Mouse (Mus musculus): ENCODE results near the gene Cyp2u1.
"Not testable (repeated sequence)": the region's sequence is repeated elsewhere in the genome, so short reads cannot be mapped to it uniquely, and the experiment has no call there.

Gene Cyp2u1
- long read RNA-seq, experiment 1, full-length matches to known transcripts: 1 of 4 reads
- long read RNA-seq, experiment 1, partial matches to known transcripts: 0 of 4 reads
- long read RNA-seq, experiment 1, other reads (novel, unspliced or antisense): 3 of 4 reads
- long read RNA-seq, experiment 2, partial matches to known transcripts: 0 of 1 reads
- long read RNA-seq, experiment 2, other reads (novel, unspliced or antisense): 1 of 1 reads

DNA sequence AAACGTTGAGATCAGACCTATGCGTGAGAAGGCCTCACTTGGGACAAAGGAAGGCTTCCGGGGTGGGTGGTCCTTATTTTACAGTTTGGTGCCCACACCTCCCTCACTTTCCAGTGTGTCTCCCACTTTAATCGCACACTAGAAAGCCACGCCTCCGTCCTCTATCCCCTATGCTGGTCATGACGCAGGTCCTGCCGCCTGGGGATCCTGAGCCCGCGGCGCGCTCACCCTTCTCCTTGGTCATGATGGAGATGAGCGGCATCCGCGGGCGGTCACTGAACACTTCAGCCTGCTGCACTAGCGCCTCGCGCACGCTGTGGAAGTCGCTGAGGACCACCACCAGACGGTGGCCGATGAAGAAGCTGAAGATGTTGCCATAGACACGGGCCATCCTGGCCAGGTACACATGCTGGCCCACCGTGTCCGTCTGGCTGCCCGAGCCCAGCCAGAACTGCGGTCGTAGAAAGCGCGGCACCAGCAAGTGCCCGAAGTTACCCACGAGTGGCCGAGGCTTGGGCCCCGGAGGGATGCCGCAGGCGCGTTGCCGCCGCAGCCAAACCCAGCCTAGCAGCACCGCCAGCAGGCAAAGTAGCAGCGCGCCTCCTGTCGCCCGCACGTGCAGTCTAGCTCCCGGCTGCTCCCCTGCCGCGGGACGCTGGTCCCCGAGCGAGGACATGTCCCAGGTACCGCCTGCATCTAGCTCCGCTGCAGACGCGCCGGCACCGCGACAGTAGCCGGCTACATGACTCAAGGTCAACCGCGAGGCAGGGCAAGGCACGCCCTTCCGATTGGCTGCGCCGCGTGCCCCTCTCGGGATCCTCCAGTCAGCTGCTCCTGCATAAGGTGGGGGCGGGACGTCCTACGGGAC is at the start of gene Cyp2u1:
TSS of gene Cyp2u1 (minus strand) at position 776 of the 868 bp plus-strand sequence.
- intact Hi-C loops (cut with DNase I): no loop called here

DNA sequence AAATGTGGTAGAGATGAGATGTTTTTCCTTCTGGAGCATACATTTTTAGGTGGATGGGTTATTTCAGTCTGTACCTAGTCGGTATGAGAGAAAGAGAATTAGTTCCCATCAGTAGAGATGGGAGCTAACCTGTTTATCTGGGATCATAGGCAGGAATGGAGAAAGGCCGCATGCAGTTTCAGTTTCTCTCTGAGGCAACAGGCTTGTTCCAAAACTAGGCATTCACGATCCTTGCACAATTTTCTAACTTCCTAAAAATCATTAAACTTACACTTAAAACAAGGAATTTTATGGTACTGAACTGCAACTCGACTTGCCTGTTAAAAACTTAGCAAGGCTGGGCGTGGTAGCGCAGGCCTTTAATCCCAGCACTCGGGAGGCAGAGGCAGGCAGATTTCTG is 47.5 kb upstream of the Cyp2u1 start:
- intact Hi-C loops (cut with DNase I): no loop called here

DNA sequence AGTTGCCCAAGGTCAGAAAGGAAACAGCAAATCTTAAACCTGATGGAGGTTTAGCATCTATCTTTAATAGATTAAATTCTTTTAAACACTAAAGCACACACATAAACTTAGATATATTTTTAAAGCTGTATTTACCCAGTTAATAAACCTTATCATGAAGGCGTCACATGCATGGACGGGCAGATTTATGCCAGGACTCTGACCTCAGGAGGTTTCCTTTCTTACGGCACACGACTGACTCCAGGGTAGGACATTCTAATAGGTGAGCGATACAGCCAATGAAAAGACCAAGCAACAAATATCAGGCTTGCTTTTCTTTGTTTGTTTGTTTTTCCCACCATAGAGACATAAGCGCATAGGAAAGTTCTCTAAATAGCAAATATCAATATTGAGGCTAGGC is 46.0 kb upstream of the Cyp2u1 start:
- intact Hi-C loops (cut with DNase I): loop anchor here (5.0 kb wide), 1 partner anchor 173 kb away; no protein-coding TSS in a partner anchor

DNA sequence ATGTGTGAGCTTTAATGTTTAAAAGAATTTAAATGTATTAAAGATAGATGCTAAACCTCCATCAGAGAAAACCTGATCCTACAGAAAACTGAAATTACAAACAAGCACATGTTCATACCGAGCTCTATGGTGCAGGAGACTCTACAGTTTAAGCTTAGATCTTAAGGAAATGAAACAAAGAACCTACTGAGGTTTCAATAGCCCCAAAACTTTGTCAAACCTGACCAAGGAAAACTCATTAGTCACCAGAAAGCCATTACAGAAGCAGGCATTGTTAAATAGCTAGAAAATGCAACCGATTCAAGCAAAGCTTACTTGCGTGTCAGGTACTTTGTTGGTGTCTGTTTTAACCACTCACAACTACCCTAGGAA is 45.5 kb upstream of the Cyp2u1 start:
- intact Hi-C loops (cut with DNase I): loop anchor here (5.0 kb wide), 1 partner anchor 174 kb away; no protein-coding TSS in a partner anchor

DNA sequence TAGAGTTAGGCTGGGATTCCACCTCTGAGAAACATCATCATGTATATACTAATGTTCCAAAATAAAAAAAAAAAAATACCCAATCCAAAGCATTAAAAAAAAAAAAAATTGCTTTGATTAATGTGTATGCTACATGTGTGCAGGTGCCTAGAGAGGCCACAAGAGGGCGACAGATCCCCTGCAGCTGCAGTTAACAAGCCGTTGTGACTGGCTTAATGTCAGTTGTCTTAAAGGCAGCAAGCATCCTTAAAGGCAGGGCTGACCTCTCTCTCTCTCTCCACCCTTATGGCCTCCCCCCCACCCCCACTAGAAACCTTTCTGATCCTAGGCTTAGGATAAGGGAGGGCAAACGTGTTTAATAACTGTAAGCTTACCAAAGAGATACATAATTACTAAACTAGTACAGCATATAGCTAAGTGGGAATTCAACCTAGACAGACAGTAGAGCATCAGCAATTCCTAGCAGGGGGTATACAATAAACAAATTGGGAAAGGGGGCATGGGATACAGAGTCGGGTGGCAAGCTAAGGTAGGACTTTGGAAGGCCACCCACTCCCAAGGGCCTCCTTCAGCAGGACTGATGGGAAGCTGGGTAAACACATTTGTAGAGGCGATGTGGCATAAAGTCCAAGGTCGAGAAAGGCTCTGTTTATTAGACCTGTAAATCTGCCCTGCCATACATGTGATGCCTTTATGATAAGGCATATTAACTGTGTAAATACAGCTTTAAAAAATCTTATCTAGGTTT is 45.0 kb upstream of the Cyp2u1 start:
- intact Hi-C loops (cut with DNase I): loop anchor here (5.0 kb wide), 1 partner anchor 174 kb away; no protein-coding TSS in a partner anchor

DNA sequence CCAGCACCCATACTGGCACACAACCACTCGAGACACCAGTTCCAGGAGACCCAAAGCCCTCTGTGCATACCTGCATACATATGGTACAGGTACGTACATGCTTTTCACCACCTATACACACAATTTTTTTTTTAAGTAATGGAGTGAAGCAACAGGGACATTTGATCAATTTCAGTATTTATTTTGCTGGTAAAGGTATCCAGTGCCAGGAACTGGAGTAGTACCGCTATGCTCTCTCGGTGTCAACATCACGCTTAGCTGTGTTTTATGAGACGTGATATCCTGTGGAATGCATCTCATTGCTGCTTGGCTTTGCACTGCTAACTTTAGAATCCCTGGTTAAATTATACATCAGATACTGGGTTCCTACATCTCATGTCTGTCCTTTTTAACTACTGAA is 42.9 kb upstream of the Cyp2u1 start:
- intact Hi-C loops (cut with DNase I): loop anchor here (5.0 kb wide), 1 partner anchor 176 kb away; no protein-coding TSS in a partner anchor

DNA sequence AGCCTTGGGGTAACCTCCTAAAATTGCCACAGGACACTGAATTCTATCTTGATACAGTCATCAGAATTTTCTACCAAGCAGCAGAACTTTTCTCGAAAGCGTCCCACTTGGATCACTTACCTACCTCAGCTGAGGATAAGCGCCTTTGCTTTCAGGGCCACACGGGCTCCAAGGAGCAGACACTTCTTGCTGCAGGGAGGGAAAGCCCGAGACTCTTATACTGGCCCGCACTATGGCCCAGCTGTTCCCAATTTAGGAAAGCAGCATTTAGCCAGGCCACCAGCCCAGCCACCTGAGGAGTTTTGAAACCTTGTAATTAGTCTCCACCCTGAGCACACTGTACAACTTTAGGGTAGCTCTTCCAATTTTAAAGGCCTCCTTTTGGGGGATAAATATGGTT is 40.3 kb upstream of the Cyp2u1 start:
- intact Hi-C loops (cut with DNase I): no loop called here

DNA sequence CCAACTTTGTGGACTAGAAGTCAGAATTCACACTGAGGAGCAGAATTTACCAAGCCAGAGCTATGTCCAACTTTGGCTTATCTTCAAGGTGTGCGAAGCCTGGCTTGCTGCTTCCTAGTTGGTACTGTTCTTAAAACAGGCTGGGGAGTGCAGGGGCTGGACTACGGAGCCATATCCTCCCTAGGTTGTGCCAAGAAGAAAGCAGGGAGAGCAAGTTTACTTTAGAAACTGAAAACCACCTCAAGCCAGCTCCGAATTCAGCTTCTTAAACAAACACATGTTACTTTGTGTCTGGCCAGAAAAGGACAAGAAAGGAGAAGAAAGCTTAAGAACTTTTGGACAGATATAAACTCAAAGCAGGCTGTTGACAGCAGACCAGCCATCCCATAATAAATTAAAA is 37.9 kb upstream of the Cyp2u1 start:
- intact Hi-C loops (cut with DNase I): no loop called here

DNA sequence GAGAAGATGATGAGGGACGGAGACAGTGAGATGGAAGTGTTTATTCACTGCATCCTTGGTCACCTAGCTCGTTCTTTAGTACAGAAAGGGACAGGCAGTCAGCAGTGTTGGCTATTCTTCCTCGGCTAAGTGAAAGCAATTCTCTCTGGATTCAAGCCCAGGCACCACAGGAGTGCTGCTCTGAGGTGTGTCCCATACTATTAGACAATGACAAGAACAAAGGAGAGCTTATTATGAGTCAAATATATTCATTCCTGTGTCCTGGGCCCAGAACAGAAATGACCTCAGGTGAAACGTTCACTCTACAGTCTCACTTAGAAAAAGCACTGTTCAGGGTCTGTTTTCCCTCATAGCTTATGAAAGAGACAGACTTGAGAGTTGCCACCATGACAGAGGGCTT is 36.3 kb upstream of the Cyp2u1 start:
- intact Hi-C loops (cut with DNase I): no loop called here

DNA sequence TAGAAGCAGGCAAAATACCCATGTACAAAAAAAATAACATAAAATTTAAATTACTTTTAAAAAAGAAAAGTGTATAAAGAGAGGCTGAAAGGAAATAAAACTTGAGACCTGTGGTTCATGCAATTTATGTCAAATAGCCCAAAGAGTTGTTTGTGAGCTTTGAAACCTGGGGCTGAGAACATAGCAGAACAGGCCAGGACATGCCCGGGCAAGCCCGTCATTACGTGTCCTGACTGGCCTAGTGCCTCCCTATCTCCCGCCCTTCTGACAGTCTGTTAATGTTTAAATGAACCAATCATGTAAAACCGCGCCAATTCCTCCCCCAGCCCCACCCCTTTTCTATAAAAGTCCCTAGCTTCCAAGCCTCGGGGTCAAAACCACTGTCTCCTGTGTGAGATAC is 34.7 kb upstream of the Cyp2u1 start:
- intact Hi-C loops (cut with DNase I): not testable (repeated sequence)

DNA sequence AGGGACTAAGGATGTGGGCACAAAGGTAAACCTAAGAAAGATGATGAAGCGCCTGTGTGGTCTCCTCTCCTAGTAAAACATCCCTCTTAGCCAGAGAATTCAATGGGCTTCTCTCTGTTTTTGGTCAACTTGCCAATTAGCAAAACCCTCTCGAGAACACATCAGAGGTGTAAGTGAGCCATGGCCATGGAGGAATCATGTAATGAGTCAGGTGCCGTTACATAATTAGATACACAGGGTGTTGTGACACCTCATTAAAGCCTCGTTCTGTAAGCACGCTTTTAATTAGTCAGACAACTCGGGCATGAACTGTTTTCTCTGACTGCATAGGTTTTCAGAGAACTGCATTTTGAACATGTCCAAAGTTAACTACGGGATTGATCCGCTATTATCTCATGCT is 33.6 kb upstream of the Cyp2u1 start:
- intact Hi-C loops (cut with DNase I): no loop called here

DNA sequence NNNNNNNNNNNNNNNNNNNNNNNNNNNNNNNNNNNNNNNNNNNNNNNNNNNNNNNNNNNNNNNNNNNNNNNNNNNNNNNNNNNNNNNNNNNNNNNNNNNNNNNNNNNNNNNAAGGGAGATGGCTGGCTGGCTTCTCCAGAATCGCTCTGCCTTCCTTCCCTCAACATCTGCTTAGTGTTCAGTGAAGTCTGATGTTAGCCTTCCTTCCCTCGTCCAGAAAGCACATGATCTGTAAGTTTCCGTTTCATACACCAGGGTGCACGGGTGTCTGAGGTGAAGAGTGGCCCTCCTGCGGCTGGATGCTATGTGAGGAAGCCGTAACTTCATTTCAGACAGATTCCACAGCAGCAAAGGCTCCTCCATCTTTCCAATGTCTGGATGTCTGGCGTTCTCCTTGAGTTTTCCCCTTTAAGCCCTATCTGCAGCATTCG is 32.1 kb upstream of the Cyp2u1 start:
- intact Hi-C loops (cut with DNase I): no loop called here

DNA sequence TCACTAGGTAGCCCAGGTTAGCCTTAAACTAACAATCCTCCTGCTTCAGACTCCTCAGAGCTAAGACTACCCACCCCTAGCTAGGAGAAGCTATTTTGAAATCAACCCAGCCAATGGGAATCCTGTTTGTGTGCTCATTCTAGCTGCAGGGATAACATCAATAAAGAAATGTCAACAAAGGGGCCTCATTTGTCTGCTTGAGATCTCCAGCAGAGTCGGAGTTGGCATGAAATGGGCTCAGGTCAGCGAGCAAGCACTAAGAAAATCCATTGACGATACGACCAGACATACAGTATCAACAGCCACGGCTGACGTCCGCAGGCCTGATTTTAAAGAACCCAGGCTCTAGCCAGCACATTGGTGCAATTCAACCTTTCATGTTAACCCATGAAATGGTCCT is 24.2 kb upstream of the Cyp2u1 start:
- intact Hi-C loops (cut with DNase I): no loop called here

DNA sequence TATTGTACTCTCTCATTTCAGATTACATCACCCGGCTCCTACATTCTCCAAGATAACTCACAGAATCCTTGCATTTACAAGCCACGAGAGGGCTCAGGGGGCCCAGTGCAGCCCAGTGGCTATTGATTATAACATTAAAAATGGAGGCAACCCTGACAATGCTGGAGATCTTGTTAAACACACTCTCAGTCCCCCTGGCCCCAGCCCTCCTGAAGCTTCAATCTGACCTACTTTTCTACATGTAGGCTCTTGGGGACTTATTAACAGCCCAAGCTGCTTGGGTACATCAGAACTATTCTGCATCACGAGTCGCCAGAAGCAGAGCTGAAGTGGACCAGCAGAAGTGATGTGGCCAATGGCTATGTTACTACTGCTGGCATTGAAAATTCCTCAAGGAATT is 23.6 kb upstream of the Cyp2u1 start:
- intact Hi-C loops (cut with DNase I): no loop called here

DNA sequence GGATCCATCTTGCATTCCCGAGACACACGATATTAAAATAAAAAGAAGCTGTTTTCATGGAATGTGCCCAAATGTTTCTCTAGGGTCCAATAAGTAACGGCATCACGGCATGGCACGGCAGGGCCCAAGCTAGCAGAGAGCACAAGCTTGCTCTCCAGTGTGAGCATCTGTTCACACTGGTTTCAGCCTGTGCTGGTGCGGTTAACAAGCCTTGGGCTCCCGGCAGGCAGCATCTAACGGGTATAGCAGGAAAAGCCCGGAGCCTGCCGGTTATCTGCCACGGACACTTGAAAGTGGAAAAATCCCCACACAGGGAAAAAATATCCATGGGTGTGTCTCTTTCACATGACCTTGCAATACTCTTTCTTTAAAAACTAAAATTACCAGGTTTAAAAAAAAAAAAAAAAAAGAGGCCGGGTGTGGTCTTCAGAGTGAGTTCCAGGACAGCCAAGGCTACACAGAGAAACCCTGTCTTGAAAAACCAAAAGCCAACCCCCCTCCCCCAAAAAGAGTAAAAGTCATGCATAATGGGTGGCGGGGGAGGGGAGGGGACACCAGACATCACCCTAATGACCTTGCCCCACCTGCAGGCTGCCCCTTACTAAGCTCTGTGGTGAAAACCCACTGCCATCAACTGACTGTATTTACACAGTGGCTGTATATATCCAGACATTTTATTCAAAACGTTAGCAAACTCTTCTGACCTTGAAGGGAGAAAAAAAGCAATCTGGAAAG is 19.2 kb upstream of the Cyp2u1 start:
- intact Hi-C loops (cut with DNase I): no loop called here

DNA sequence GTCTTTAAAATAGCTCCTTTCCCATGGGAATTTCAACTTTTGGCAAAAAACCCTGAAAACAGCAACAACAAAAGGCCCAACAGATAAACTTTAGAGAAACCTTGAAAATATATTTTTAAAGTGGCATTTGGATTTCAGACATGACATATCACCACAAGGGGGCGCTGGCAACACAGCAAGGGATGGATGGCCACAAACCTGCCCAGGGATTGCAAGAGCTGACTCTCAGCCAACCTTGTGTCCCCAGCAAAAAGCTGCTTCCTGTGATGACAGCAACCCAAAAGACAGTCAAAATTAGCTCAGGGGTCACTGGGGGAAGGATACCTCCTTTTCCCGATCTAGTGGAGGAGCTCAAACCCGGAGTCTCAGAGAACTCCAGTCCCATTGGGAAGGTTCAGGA is 17.2 kb upstream of the Cyp2u1 start:
- intact Hi-C loops (cut with DNase I): loop anchor here (2.0 kb wide), 1 partner anchor 205 kb away; no protein-coding TSS in a partner anchor

DNA sequence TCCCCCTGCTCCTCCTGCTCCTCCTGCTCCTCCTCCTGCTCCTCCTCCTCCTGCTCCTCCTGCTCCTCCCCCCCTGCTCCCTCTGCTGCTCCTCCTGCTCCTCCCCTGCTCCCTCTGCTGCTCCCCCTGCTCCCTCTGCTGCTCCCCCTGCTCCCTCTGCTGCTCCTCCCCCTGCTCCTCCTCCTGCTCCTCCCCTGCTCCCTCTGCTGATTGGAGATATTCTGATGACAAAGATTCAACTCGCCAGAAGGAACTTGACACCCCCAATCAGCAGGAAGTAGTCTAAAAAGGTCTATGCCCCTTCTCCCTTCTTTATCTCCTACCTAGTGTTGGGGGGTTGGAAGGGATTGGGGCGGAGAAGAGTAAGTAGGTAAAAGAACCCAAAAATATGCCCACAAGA is 15.2 kb upstream of the Cyp2u1 start:
- intact Hi-C loops (cut with DNase I): no loop called here

DNA sequence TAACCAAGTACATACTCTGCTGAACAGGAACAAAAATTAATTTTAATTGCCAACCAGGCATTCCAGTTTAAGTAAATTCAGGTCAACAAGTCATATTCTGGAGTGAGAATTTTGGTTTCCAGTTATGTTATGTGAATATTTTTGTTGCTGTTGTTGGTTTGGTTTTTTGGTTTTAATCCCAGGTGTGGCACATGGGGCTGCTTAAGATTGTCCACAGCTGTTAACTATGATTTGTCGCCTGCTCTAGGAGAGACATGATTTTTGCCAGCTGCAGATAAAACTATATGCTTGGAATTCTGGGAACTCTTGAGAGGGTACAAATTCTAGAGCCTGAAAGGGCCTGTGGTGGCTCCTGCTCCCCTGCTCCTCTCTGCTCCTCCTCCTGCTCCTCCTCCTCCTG is 14.1 kb upstream of the Cyp2u1 start:
- intact Hi-C loops (cut with DNase I): no loop called here

DNA sequence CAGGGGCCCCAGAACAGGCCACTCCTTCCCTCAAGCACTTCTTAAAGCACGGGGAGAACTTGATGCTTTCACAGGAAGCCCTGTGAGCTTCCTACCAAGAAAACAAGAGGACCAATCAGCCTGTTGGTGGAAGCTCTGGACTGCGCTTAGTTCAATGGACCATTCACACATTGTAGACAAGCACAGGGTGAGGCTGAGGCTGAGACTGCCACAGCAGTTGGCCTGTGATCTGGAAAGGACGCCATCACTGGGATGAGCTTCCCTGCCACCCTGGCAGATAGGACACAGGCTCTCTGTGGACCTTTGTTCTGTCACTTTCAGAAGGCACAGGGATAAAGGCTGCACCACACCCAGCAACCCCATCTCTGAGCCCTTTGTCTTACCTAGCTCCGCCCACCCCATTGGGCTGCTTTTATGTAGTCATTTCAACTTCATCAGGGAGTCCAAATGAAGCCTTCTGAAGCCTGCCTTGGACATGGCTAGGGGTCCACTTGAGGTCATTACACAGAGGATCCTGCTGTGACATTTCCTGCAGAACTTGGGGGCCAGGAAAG is 13.0 kb upstream of the Cyp2u1 start:
- intact Hi-C loops (cut with DNase I): no loop called here

DNA sequence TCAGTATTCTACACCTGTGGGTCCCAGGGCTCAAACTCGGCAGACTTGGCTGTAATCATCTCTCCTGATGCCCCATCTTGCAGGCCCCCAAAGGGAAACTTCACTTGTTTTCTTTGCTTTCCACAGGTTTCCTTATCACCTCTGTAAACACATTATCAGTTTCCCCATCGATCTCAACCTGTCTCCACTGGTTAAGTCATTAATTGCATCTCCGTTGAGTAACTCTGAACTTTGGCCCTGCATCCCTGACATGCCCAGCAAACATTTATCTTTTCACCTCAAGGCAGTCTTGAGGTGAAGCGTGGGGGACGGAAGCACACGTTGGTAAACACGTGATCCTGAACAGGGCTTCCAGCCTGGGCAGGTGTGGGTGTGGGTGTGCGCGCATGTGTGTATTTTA is 9.3 kb upstream of the Cyp2u1 start:
- intact Hi-C loops (cut with DNase I): no loop called here

DNA sequence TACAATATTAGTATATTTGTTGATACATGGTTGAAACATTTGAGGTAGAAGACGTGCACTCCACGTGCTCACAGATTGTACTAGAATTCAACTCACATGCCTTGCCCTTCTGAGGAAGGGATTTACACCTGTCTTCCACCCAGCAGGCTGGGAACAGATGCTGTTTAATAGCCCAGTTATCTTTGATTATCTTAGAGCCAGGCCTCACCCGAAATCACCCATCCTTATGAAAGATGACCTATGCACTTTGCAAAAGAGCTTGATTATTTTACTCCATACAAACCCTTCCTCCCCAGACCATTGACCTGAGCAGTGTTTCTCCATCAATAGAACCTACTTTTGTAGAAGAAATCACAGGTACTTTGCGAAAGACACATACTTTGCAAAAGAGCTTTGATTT is 7.5 kb upstream of the Cyp2u1 start:
- intact Hi-C loops (cut with DNase I): no loop called here

All from adrenal gland (tissue).